Mouse (Mus musculus): ENCODE data around the gene Mup3. TPM values are rescaled to one million over a fixed set of nuclear protein-coding genes. Genes with fewer than 3 reads are reported as not detected.

Gene Mup3
- not detected for polyA plus RNA-seq (2017; shearing (Covaris generic))

DNA sequence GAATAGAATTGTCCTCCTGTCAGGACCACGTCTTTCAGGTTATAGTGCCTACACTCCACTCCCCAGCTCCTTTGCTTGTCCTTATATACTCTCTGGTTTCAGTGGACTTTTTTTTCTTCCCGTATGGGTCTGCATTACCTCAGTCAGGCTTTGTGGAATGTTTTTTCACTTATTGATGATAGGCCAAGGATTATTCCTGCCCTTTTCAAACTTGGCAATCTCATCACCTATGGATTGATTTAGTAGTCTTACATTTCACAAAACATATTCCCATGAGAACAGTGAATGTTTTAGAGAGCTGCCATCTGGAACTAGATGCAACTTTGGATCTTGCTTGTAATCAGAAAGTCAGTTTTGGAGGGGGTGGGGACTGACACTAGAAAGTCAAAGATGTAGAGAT lies at the start of gene Mup3:
TSS of gene Mup3 (minus strand) at position 102 of the 400 bp plus-strand sequence.

GRCm38 (mm10) chr4:62054058-62054457 lies 33.1 kb downstream of the Mup3 start, which contains the start of gene Mup20:
TSS of gene Mup20 (minus strand) at chr4:62054158.

Other genes with a start within 250 kb of the Mup3 start
- not detected for gene Mup20, start 33.2 kb downstream of the Mup3 start, polyA plus RNA-seq (2017; shearing (Covaris generic))
- not detected for gene Mup21, start 63.5 kb upstream of the Mup3 start, polyA plus RNA-seq (2017; shearing (Covaris generic))
- gene Zfp37, start 143.7 kb upstream of the Mup3 start, polyA plus RNA-seq (2017; shearing (Covaris generic)): 0.36 TPM
- gene Slc31a2, start 175.2 kb upstream of the Mup3 start, polyA plus RNA-seq (2017; shearing (Covaris generic)): 7.5 TPM